Mouse (Mus musculus) adipocyte (in vitro differentiated cells): ENCODE measurements at regions not wholly inside any gene's neighbourhood (a gene's known extent, or its start where the extent isn't known, plus 50 kb on each side); places are given as distances from the start of the nearest gene placed in this dataset.

Experiments used
- DNase-seq: peaks from one replicate; pipeline ENCODE4 v3.0.0-alpha.2; 2016; ENCODE audit warnings: low spot score

GRCm38 (mm10) chr3:155246628-155247027, 153.4 kb downstream of the Lrriq3 start:
- no peak for DNase-seq

DNA sequence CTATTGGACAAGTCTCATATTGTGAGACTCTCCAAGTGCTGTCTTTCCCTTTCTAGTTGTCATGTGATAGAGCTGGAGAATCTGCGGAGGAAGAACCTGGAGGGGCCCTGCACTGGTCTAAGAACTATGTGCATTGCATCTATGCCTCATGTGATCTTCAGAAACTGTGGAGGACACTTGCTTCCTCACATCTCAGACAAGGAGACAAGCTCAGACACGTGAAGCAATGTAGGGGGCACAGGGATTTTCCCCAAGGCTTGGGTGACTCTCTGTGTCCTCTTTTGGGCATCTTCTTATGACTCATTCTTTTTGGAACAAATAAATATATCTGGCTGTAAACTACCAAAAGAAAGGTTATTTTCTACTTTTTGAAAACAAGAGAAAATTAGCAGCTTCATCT, 153.9 kb downstream of the Lrriq3 start:
- DNase-seq, result no peak

GRCm38 (mm10) chr3:155247929-155248328, 154.7 kb downstream of the Lrriq3 start:
- no peak for DNase-seq

DNA sequence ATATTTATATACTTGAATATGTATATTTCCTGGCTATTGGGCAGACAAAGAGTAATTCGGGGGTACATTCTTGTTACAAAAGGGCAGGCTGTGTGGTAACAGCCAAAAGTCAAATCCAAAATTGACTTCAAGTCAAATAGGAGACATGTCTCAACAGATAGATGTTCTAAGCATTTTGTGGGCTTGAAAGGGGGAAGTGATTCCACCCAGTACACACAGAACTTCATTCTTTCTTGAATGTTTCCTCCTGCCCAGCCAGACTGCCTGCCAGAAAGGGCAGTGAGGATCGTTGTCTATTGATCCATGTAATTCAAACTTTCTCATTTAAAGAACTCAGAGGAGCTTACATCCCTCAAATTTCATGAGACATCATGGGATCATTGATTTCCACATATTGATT, 157.7 kb downstream of the Lrriq3 start:
- no peak for DNase-seq

DNA sequence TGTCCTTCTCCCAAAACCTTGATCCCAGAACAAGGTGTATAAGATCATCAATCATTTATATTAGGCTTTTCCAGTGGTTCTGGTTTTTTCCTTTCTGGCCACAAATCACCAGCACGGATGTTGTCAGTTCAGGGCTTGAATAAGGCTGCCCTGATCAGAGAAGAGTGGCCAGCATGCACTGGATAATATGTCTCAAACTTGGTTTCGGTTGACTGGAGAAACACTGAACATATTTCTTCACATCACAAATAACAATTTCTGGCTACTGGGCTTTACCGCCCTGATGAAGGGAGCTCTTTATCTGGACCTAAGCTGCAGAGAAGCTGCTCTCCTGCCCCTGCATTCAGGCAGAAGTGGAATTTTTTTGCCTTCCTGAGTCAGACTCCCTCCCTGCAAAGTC, 205.0 kb downstream of the Lrriq3 start:
- no peak for DNase-seq

GRCm38 (mm10) chr3:155298724-155299123, 205.5 kb downstream of the Lrriq3 start:
- DNase-seq, result no peak

GRCm38 (mm10) chr3:155322322-155322721, 229.1 kb downstream of the Lrriq3 start:
- DNase-seq, result no peak

DNA sequence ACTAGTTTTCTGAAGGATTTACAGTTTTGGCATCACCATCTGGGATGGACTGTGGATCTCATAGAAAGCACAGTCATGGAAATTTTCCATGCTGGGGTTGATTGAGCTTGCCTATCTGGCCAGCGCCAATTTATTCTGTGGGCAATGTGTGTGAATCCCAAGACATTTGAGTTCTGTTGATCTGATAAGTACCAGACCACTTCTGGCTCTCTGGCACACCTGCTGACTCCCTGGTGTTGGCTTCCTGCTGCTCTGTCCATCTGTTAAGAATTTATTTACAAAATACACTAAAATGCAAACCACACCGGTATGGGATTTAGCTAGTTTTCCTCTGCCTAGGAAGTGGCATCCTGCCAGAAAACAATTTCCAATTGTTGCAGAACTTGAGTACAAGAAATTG, 236.5 kb downstream of the Lrriq3 start:
- no peak for DNase-seq

- no peak for DNase-seq
Observed at GRCm38 (mm10) chr3:155349185-155349584, 256.0 kb downstream of the Lrriq3 start.

DNA sequence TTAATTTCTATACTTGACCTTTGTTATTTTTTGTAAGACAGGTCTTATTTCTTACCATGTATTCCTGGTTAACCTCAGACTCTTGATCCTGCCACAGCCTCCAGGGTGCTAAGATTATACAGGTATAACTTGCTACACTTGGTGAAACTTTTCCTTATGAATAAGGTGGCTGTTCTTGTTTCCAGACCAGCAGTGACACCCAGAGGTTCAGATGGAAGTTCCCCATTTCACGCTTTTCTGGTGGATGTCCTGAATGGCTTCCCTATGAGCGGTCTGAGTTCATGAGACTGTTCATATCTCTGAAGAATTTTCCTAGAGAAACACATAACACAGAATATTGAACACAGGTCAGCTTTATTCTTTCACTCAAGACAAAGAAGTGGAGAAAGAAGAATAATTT, 258.4 kb downstream of the Lrriq3 start:
- DNase-seq, result peak; percentile 12

GRCm38 (mm10) chr3:155352277-155352802, 259.1 kb downstream of the Lrriq3 start:
- DNase-seq, result peak; percentile 51

DNA sequence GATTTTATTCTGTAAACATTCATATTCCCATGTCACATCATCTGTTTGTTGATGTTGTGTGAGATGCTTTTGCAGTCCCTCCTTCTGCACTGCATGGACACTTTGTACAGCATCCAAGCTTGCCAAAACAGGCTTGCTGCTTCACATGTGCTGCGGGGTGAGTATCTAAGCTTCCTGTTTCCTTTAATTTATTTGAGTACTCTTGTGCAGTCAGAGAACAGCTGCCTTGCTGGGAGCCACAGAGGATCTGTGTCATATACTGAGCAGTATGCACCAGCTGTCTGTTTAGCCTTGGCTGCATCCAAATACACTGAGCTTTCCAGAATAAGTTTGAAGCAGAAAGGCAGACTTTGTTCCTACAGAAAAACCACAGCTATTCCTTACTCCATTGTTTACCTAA, 267.2 kb downstream of the Lrriq3 start:
- no peak for DNase-seq

DNA sequence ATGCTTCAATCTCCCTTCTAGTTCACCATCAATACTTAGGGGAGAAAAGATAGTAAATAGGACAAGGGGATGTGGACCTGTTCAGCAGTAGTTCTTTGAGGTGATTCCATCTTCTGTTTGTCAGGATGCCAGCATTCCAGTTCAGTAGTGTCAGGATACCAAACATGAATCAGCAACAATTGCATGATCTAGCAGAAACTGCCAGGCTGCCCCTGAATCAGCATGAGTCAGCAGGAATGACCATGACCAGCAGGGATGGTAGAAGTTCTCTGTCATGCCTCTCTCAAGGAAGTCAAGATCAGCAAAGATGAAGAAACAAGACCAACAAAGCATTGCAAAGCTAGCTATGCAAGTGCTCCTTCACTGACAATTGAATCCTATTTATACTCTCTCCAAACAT, 277.5 kb downstream of the Lrriq3 start:
- DNase-seq, result peak; percentile 19

DNA sequence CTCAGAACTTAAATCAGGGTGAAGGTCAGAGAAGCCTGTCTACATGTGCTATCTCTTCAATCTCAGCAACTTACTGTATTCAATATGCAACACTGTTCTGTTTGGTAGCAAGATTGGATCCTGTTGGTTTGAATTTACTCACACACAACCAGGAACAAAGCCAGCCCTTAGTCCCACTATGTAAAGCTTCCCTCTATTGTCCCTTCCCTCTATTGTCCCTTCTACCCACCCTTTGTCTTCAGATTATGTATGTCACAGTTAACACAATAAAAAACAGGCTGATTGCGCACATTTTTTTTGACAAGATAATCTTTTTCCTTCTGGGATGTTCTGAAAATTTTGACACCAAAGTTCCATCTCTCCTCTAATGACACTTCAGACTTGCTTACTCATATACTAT, 280.4 kb downstream of the Lrriq3 start:
- no peak for DNase-seq

GRCm38 (mm10) chr3:155381910-155382309, 288.7 kb downstream of the Lrriq3 start:
- DNase-seq, result no peak

- DNase-seq, result no peak
Observed at GRCm38 (mm10) chr3:155382817-155383216, 289.6 kb downstream of the Lrriq3 start.

- no peak for DNase-seq
Observed at GRCm38 (mm10) chr3:155390666-155391065, 297.4 kb downstream of the Lrriq3 start.

- DNase-seq, result no peak
Observed at GRCm38 (mm10) chr3:155396134-155396533, 302.9 kb downstream of the Lrriq3 start.

- no peak for DNase-seq
Observed at GRCm38 (mm10) chr3:155401763-155402162, 308.5 kb downstream of the Lrriq3 start.

DNA sequence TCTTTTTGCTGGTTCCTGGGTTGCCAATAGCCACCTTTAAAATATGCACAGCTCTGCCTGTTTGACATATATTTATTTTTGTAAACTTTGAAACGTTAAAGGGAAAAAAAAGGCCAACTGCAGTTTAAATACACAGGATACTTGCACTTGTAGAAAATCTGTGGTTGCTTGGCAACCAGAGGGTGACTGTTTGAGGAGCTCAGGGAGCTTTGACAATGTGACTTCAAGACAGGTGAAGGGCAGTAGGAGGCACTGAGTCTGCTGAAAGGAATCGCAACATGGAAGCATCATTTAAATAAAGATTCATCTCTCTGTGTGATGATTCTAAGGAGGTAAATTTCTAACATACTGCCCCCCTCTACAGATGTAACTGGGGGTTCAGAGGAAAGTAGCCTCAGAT, 315.7 kb downstream of the Lrriq3 start:
- DNase-seq, result no peak

- DNase-seq, result no peak
Observed at GRCm38 (mm10) chr3:155409371-155409770, 316.1 kb downstream of the Lrriq3 start.

GRCm38 (mm10) chr3:155409867-155410266, 316.6 kb downstream of the Lrriq3 start:
- no peak for DNase-seq

DNA sequence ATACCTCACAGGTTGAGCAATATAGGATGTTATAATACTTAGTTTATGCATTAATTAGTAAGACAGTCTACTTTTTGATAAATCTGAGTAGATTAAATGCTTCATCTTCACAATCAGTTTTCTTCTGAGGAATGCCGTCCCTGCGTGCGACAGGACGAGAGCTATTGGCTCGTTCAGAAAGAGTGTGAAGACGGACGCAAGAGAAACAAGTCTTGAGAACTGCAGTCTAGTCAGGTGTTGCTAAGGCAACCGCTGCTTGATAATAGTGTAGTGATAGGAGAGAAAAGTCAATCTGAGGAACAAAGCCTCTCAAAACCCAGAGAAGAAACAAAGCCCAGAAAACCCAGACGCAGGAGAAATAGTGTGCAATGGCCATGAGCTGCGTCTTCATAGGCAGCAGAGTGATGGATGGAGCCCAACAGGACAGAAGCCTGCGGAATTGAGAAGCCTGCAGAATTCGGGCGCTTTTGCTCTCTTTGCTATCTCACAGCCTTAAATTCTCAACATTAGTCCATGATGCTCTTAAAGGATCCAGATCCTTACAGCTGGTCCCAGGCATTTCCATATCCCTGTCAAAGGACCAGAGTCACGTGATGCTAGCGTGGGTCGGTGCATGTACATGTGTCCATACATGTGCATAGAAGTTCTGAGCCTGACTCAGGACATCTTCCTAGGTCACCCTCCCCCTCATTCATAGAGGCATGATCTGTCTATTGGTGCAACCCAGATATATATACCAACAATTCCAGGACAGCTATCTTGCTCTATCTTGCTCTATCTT, 366.7 kb downstream of the Lrriq3 start:
- no peak for DNase-seq

GRCm38 (mm10) chr3:155462095-155462494, 368.9 kb downstream of the Lrriq3 start:
- no peak for DNase-seq
